Mouse (Mus musculus): ENCODE results near the gene Aurkb. TPM values are rescaled to one million over a fixed set of nuclear protein-coding genes. Genes with fewer than 3 reads are reported as not detected.
"Not testable (repeated sequence)": the region's sequence is repeated elsewhere in the genome, so short reads cannot be mapped to it uniquely, and the experiment has no call there.

The Aurkb gene
- total RNA-seq, 2 experiments from 2014 or later: 16.2 to 22.5 TPM

- DNase-seq: peak; percentile 0
These were observed 35.4 kb downstream of the Aurkb start for GRCm38 (mm10) chr11:69080855-69081222.

GRCm38 (mm10) chr11:69081613-69082012, 36.2 kb downstream of the Aurkb start:
- DNase-seq: peak; percentile 1

GRCm38 (mm10) chr11:69085608-69086007, 40.2 kb downstream of the Aurkb start:
- DNase-seq: no peak

- DNase-seq: no peak
These were observed 40.9 kb downstream of the Aurkb start for GRCm38 (mm10) chr11:69086390-69086789.

- peak; percentile 19 for DNase-seq
These were observed 41.6 kb downstream of the Aurkb start for GRCm38 (mm10) chr11:69087082-69087481.

- DNase-seq: no peak
These were observed 42.1 kb downstream of the Aurkb start for GRCm38 (mm10) chr11:69087597-69087996.

GRCm38 (mm10) chr11:69088103-69088855, 42.8 kb downstream of the Aurkb start, which contains the start of gene Vamp2:
Gene Vamp2 (plus strand): TSS chr11:69088490.
- peak; percentile 95 for DNase-seq

GRCm38 (mm10) chr11:69088856-69089615, 43.6 kb downstream of the Aurkb start:
- no peak for DNase-seq

- peak; percentile 67 for DNase-seq
These were observed 44.3 kb downstream of the Aurkb start for GRCm38 (mm10) chr11:69089616-69090290.

GRCm38 (mm10) chr11:69090367-69090766, 44.9 kb downstream of the Aurkb start:
- no peak for DNase-seq

GRCm38 (mm10) chr11:69091566-69092385, 46.3 kb downstream of the Aurkb start:
- DNase-seq: no peak

GRCm38 (mm10) chr11:69092386-69092751, 46.9 kb downstream of the Aurkb start:
- DNase-seq: peak; percentile 95

GRCm38 (mm10) chr11:69092871-69093270, 47.4 kb downstream of the Aurkb start:
- DNase-seq: no peak

GRCm38 (mm10) chr11:69093856-69094255, 48.4 kb downstream of the Aurkb start:
- not testable (repeated sequence) for DNase-seq

- peak; percentile 97 for DNase-seq
These were observed 49.4 kb downstream of the Aurkb start, which contains the start of gene Per1 for GRCm38 (mm10) chr11:69094697-69095429. Gene Per1 (plus strand): TSS chr11:69095217.

- DNase-seq: peak; percentile 54
These were observed 50.2 kb downstream of the Aurkb start for GRCm38 (mm10) chr11:69095511-69096231.

- no peak for DNase-seq
These were observed 51.0 kb downstream of the Aurkb start for GRCm38 (mm10) chr11:69096360-69096986.

GRCm38 (mm10) chr11:69096987-69097900, 51.8 kb downstream of the Aurkb start:
- peak; percentile 100 for DNase-seq
